Mouse (Mus musculus) erythroid progenitor cell, adult 5-6 weeks (primary cell): Measurements from ENCODE around the gene Greb1. TPM values are rescaled to one million over a fixed set of nuclear protein-coding genes. Genes with fewer than 3 reads are reported as not detected.

Source experiments
- ATAC-seq: replicated peaks from 2 replicates; pipeline ENCODE4 v1.8.0; 2016; ENCODE audit warnings: moderate number of reproducible peaks, mild to moderate bottlenecking, moderate TSS enrichment, inconsistent platforms; ENCODE audit not compliant: poor library complexity, low FRiP score, severe bottlenecking
- total RNA-seq, 2 experiments: library from RNA; stranded (forward) in 1 of 2; stranded (reverse) in 1 of 2; fragments of 150-400 nt in 1 of 2; fragments of 186-747, 209-891 nt in 1 of 2; gene quantifications; 2 replicates each; pipeline versions ENCODE4 v1.2.3 to v1.2.4; 2015 to 2017; ENCODE audit warnings: low replicate concordance in 2 of 2

The Greb1 gene
- total RNA-seq, 2 experiments from 2014 or later: not detected

DNA sequence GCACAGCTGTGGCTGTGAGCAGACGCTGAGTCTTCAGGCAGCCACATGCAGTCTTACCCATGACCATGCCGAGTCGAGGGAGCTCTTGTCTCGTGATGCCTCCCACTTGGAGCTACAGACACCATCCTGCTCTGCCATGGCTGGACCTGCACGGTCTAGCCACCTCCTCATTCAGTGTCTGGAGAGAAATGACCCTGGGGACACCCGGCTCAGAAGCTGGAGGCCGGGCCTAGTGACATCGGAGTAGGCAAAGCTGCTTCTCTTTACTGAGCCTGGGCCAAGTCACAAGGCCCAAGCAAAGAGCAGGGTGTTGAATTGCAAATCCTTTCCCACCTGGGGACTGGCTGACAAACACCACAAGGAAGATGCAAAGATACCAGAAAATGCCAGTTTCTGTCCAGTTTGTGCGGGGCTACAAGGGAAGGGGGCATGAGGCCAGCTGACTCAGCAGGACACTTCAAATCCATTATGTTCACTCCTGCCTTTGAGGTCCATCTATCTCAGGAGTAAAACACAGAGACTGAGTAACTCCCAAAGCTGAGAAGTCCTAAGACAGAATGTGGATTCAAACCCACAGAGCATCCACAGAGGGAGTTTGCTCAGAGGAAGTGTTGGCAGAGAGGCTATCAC, 153.8 kb downstream of the Greb1 start:
- ATAC-seq: no peak

GRCm38 (mm10) chr12:16644698-16645097, 156.0 kb downstream of the Greb1 start:
- ATAC-seq: no peak

DNA sequence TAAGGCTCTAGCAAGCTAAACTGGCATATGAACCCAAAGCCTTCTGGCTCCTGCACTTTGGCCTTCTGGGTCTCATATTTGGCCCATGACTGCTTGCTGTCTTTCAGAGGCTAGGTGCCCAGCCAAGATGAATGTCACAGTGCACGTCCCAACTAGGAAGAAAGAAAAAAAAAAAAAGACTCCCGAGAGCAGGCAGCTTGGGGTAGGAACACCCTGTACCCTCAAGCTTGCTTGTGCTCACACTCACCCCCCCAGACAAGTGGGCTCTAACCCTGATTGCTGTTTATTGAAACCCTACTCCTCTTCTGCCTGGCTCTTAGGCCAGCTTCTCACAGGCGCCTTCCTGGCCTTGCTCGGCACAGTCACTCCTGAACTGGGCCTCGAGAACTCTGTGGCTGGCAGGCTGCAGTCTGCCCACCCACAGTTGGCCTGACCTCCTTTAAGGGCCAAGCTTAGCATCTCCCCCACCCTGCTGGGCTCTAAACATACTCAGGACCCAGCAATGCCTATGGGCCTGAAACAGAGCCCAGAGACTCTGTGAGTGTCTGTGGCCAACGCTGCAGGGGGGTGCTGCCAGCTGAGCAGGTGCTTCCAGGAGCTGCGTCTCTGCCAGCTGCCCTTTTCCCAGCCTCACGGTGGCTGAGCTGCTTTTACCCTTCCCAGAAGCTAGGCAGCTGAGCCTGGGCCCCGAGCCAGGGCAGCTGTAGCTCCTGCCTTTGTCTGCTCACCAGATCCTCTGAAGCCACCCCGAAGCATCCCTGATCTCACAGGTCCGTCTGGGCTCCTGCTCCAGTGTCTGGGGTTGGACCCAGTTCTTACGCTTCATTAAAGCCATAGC, 157.0 kb downstream of the Greb1 start:
- no peak for ATAC-seq

DNA sequence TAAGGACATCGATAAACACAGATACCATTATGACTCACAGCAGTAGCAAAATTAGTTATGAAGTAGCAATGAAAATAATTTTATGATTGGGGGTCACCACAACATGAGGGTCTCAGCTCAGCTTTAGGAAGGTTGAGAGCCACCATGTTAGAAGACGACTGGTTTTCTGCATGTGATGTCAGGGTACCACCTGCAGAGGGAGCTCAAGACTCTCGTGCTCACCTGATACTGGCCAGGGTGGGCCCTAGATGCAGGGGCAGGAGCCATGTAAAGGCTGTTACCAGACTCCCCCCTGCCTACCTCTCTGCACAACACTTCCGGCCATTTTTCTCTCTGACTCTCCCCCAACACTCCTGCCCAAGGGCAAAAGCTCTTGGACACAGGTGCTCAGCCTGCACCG, 158.7 kb downstream of the Greb1 start:
- ATAC-seq: no peak

GRCm38 (mm10) chr12:16640075-16640474, 160.6 kb downstream of the Greb1 start:
- ATAC-seq: no peak

- no peak for ATAC-seq
Observed at GRCm38 (mm10) chr12:16639078-16639771, 161.5 kb downstream of the Greb1 start.

DNA sequence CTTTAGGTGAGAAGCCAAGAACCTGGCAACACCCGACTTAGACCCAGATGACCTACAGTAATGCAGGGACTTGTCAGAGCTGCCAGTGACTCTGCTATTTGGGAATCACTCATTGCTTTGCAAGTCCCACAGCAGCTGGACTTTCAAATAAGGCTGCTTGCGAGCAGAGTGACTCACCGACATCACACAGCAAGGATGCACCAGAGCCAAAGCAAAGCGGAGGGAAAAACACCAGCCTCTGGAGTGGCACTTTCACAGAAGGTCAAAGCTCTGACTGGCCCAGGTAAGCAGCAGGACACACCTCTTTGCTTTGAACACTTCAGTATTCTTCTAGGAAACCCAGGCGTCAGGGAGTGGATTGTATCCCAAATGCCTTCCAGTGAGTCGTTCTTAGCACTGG, 164.9 kb downstream of the Greb1 start:
- no peak for ATAC-seq

- no peak for ATAC-seq
Observed at GRCm38 (mm10) chr12:16634075-16634813, 166.4 kb downstream of the Greb1 start.

DNA sequence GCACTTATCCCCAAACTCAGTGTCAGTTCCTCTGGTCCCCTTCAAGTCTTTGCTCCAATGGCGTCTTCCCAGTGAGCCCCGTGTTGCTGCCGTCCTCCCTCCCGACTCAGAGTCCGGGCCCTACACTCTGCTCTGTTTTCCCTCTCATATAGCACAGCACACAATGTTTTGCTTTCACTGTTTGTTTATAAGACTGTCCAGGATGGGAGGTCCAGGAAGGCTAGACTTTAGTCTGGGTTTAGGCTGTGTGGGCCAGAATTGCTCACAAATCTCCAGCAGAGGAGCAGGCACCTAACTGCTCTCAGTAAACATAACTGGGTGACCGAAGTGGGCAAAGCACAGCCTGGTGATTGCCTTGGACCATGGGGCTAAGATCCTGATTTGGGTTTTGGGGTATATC, 167.5 kb downstream of the Greb1 start:
- ATAC-seq: no peak

- no peak for ATAC-seq
Observed at GRCm38 (mm10) chr12:16631423-16631822, 169.3 kb downstream of the Greb1 start.

GRCm38 (mm10) chr12:16630866-16631185, 169.9 kb downstream of the Greb1 start:
- ATAC-seq: no peak

GRCm38 (mm10) chr12:16630152-16630865, 170.4 kb downstream of the Greb1 start:
- no peak for ATAC-seq

Other genes starting within 250 kb of the Greb1 start
- 10.1 and 10.9 TPM in 2 replicates for gene Lpin1, start 189.9 kb downstream of the Greb1 start, total RNA-seq (2015; ENCODE audit: low replicate concordance)
- gene Lpin1, start 189.9 kb downstream of the Greb1 start, total RNA-seq (2017; ENCODE audit: low replicate concordance): 12.2 and 20.9 TPM in 2 replicates
- gene Ntsr2, start 147.5 kb downstream of the Greb1 start, total RNA-seq (2015; ENCODE audit: low replicate concordance): not detected in 2 replicates
- not detected in 2 replicates for gene Ntsr2, start 147.5 kb downstream of the Greb1 start, total RNA-seq (2017; ENCODE audit: low replicate concordance)
- 29.6 and 47.8 TPM in 2 replicates for gene E2f6, start 10.1 kb upstream of the Greb1 start, total RNA-seq (2015; ENCODE audit: low replicate concordance)
- 19.9 and 33.5 TPM in 2 replicates for gene E2f6, start 10.1 kb upstream of the Greb1 start, total RNA-seq (2017; ENCODE audit: low replicate concordance)
- gene Rock2, start 94.0 kb upstream of the Greb1 start, total RNA-seq (2015; ENCODE audit: low replicate concordance): 51.9 and 55.8 TPM in 2 replicates
- gene Rock2, start 94.0 kb upstream of the Greb1 start, total RNA-seq (2017; ENCODE audit: low replicate concordance): 57.9 and 73.0 TPM in 2 replicates
- 55.1 and 61.2 TPM in 2 replicates for gene Pqlc3, start 199.5 kb upstream of the Greb1 start, total RNA-seq (2015; ENCODE audit: low replicate concordance)
- 32.4 and 34.7 TPM in 2 replicates for gene Pqlc3, start 199.5 kb upstream of the Greb1 start, total RNA-seq (2017; ENCODE audit: low replicate concordance)
- gene 2410004P03Rik, start 210.8 kb upstream of the Greb1 start, total RNA-seq (2015; ENCODE audit: low replicate concordance): not detected in 2 replicates
- not detected in 2 replicates for gene 2410004P03Rik, start 210.8 kb upstream of the Greb1 start, total RNA-seq (2017; ENCODE audit: low replicate concordance)